Mouse (Mus musculus) erythroblast, embryonic 14.5 days (primary cell): ENCODE measurements around the gene Pfdn5. TPM values are rescaled to one million over a fixed set of nuclear protein-coding genes. Genes with fewer than 3 reads are reported as not detected.

ENCODE experiments used
- H3K27me3 ChIP-seq: 2 replicates; pipeline ENCODE4 v1.6.1; 2012; ENCODE audit warnings: inconsistent platforms; ENCODE audit not compliant: control insufficient read depth
- H3K36me3 ChIP-seq: 2 replicates; pipeline ENCODE4 v1.6.1; 2012; ENCODE audit warnings: mild to moderate bottlenecking, inconsistent platforms; ENCODE audit not compliant: control insufficient read depth
- H3K4me1 ChIP-seq: 2 replicates; pipeline ENCODE4 v1.6.1; 2012; ENCODE audit warnings: inconsistent platforms; ENCODE audit not compliant: control insufficient read depth
- H3K4me3 ChIP-seq: replicated peaks from 2 replicates; pipeline ENCODE3; 2012; ENCODE audit warnings: moderate library complexity, mild to moderate bottlenecking, inconsistent platforms
- H3K9me3 ChIP-seq: 2 replicates; pipeline ENCODE4 v1.6.1; 2012; ENCODE audit warnings: low read length, inconsistent platforms, mixed read lengths; ENCODE audit not compliant: control insufficient read depth
- GATA1 ChIP-seq: IDR thresholded peaks from 2 replicates; pipeline ENCODE4 v1.6.1; 2012; ENCODE audit warnings: low read length, inconsistent platforms, mixed read lengths
- TAL1 ChIP-seq: IDR thresholded peaks from 3 replicates; pipeline ENCODE4 v1.6.1; 2012; ENCODE audit warnings: low read length, inconsistent platforms, mixed read lengths
- polyA plus RNA-seq: library from polyadenylated mRNA; stranded (reverse); fragments of >175 nt; gene quantifications from 2 replicates; pipeline ENCODE4 v1.2.3, GENCODE M21; 2012

Gene Pfdn5
- 1.2 and 3.3 TPM in 2 replicates for polyA plus RNA-seq

GRCm38 (mm10) chr15:102326022-102326576 lies at the start of gene Pfdn5:
Pfdn5 (plus strand) TSS chr15:102326116.
- Histone ChIP-seq H3K4me3 (peak within 1 kb of the TSS; percentile 75), H3K36me3 (peaks cover 65% of the 10 kb centered on the region), H3K27me3 (no peaks in the 10 kb centered on the region), H3K9me3 (no peaks in the 10 kb centered on the region), H3K4me1 (peaks cover 19% of the 10 kb centered on the region)
- TF ChIP-seq TAL1: no peak
- no peak for TF ChIP-seq GATA1

- TF ChIP-seq GATA1 (no peak), TAL1 (no peak)
- Histone ChIP-seq H3K9me3 (no peaks in the 10 kb centered on the region), H3K4me1 (peaks cover 46% of the 10 kb centered on the region), H3K36me3 (peaks cover 24% of the 10 kb centered on the region), H3K27me3 (peaks cover 3% of the 10 kb centered on the region), H3K4me3 (peak overlapping the region; percentile 82)
Observed at GRCm38 (mm10) chr15:102278726-102279091, 47.2 kb upstream of the Pfdn5 start.

- Histone ChIP-seq H3K9me3 (no peaks in the 10 kb centered on the region), H3K27me3 (peaks cover under 1% of the 10 kb centered on the region; the same call in 1 of the 2 replicates), H3K36me3 (peaks cover 24% of the 10 kb centered on the region), H3K4me3 (peak within 1 kb of the TSS; percentile 82), H3K4me1 (peaks cover 50% of the 10 kb centered on the region)
- TF ChIP-seq TAL1 (no peak), GATA1 (no peak)
Observed at GRCm38 (mm10) chr15:102279092-102279782, 46.7 kb upstream of the Pfdn5 start, which contains the start of gene Mfsd5. Mfsd5 (plus strand) TSS chr15:102279454.

GRCm38 (mm10) chr15:102279783-102280520 lies 46.0 kb upstream of the Pfdn5 start:
- Histone ChIP-seq H3K27me3 (no peaks in the 10 kb centered on the region), H3K36me3 (peaks cover 24% of the 10 kb centered on the region), H3K4me1 (peaks cover 52% of the 10 kb centered on the region), H3K4me3 (peak overlapping the region; percentile 82), H3K9me3 (no peaks in the 10 kb centered on the region)
- no peak for TF ChIP-seq GATA1
- TF ChIP-seq TAL1: no peak

GRCm38 (mm10) chr15:102280623-102281022 lies 45.3 kb upstream of the Pfdn5 start:
- Histone ChIP-seq H3K9me3 (no peaks in the 10 kb centered on the region), H3K36me3 (peaks cover 24% of the 10 kb centered on the region), H3K4me1 (peaks cover 54% of the 10 kb centered on the region), H3K4me3 (peak overlapping the region; percentile 82), H3K27me3 (no peaks in the 10 kb centered on the region)
- TF ChIP-seq GATA1 (no peak), TAL1 (no peak)

- Histone ChIP-seq H3K27me3 (no peaks in the 10 kb centered on the region), H3K4me3 (peak overlapping the region; percentile 5), H3K36me3 (peaks cover 24% of the 10 kb centered on the region), H3K9me3 (no peaks in the 10 kb centered on the region), H3K4me1 (peaks cover 54% of the 10 kb centered on the region)
- no peak for TF ChIP-seq GATA1
- no peak for TF ChIP-seq TAL1
Observed at GRCm38 (mm10) chr15:102282463-102283292, 43.2 kb upstream of the Pfdn5 start.

GRCm38 (mm10) chr15:102283648-102284047 lies 42.3 kb upstream of the Pfdn5 start:
- H3K36me3 ChIP-seq: peaks cover 24% of the 10 kb centered on the region
- H3K4me3 ChIP-seq: no peak overlapping the region
- H3K4me1 ChIP-seq: peaks cover 53% of the 10 kb centered on the region
- no peaks in the 10 kb centered on the region for H3K27me3 ChIP-seq
- no peak for TF ChIP-seq GATA1
- no peak for TF ChIP-seq TAL1
- H3K9me3 ChIP-seq: no peaks in the 10 kb centered on the region

GRCm38 (mm10) chr15:102287395-102287794 lies 38.5 kb upstream of the Pfdn5 start:
- H3K27me3 ChIP-seq: no peaks in the 10 kb centered on the region
- no peaks in the 10 kb centered on the region for H3K9me3 ChIP-seq
- H3K4me3 ChIP-seq: no peak overlapping the region
- H3K36me3 ChIP-seq: peaks cover 4% of the 10 kb centered on the region
- H3K4me1 ChIP-seq: peaks cover 18% of the 10 kb centered on the region
- TF ChIP-seq GATA1: no peak
- TF ChIP-seq TAL1: no peak
